Mouse (Mus musculus): ENCODE measurements around the gene Foxred1. TPM values are rescaled to one million over a fixed set of nuclear protein-coding genes. Genes with fewer than 3 reads are reported as not detected.

Foxred1 gene
- polyA plus RNA-seq, 1 experiment from 2014 or later = 37.0 TPM

- no peak overlapping the region for H3K4me2 ChIP-seq
- 0 out of 2 replicates have a peak, but pooled peaks cover 5% of the 10 kb centered on the region for H3K36me3 ChIP-seq
- no peaks in the 10 kb centered on the region for H3K9me3 ChIP-seq
- H3K27me3 ChIP-seq = no peaks in the 10 kb centered on the region
- H3K4me3 ChIP-seq = no peak overlapping the region
- no peak overlapping the region for H3K27ac ChIP-seq
- H3K4me1 ChIP-seq = no peaks in the 10 kb centered on the region
- no peak overlapping the region for H3K9ac ChIP-seq
- no peak for ATAC-seq (ENCODE audit: insufficient number of reproducible peaks, low FRiP score, low TSS enrichment, low read depth)
- 89% methylated on average over 11 of the region's 11 CpGs for WGBS
Measured at GRCm38 (mm10) chr9:35163011-35163690, 47.7 kb downstream of the Foxred1 start.

GRCm38 (mm10) chr9:35161721-35162120, 49.1 kb downstream of the Foxred1 start:
- WGBS = 88% methylated on average over 7 of the region's 7 CpGs

GRCm38 (mm10) chr9:35160662-35161061, 50.2 kb downstream of the Foxred1 start:
- no peak overlapping the region for H3K9ac ChIP-seq
- no peaks in the 10 kb centered on the region for H3K27me3 ChIP-seq
- 0 out of 2 replicates have a peak, but pooled peaks cover 5% of the 10 kb centered on the region for H3K36me3 ChIP-seq
- no peak for ATAC-seq (ENCODE audit: insufficient number of reproducible peaks, low FRiP score, low TSS enrichment, low read depth)
- 78% methylated on average over 2 of the region's 2 CpGs for WGBS
- H3K27ac ChIP-seq = no peak overlapping the region
- H3K9me3 ChIP-seq = no peaks in the 10 kb centered on the region
- peaks cover 13% of the 10 kb centered on the region for H3K4me1 ChIP-seq
- H3K4me3 ChIP-seq = no peak overlapping the region
- H3K4me2 ChIP-seq = no peak overlapping the region

More at GRCm38 (mm10) chr9:35161721-35162120, 49.1 kb downstream of the Foxred1 start:
- Histone ChIP-seq H3K9ac (no peak overlapping the region), H3K27ac (no peak overlapping the region), H3K4me1 (peaks cover 4% of the 10 kb centered on the region), H3K4me2 (no peak overlapping the region), H3K4me3 (no peak overlapping the region), H3K36me3 (0 out of 2 replicates have a peak, but pooled peaks cover 5% of the 10 kb centered on the region), H3K9me3 (no peaks in the 10 kb centered on the region), H3K27me3 (no peaks in the 10 kb centered on the region)
- no peak for ATAC-seq (ENCODE audit: insufficient number of reproducible peaks, low FRiP score, low TSS enrichment, low read depth)

GRCm38 (mm10) chr9:35158477-35158876, 52.4 kb downstream of the Foxred1 start:
- H3K4me1 ChIP-seq = peaks cover 13% of the 10 kb centered on the region
- H3K4me3 ChIP-seq = no peak overlapping the region
- WGBS = 79% methylated on average over 3 of the region's 3 CpGs
- H3K9me3 ChIP-seq = no peaks in the 10 kb centered on the region
- no peak for ATAC-seq (ENCODE audit: insufficient number of reproducible peaks, low FRiP score, low TSS enrichment, low read depth)
- H3K36me3 ChIP-seq = 0 out of 2 replicates have a peak, but pooled peaks cover 5% of the 10 kb centered on the region
- H3K27me3 ChIP-seq = no peaks in the 10 kb centered on the region
- H3K4me2 ChIP-seq = no peak overlapping the region
- no peak overlapping the region for H3K9ac ChIP-seq
- H3K27ac ChIP-seq = no peak overlapping the region

GRCm38 (mm10) chr9:35156862-35157261, 54.0 kb downstream of the Foxred1 start:
- no peaks in the 10 kb centered on the region for H3K36me3 ChIP-seq
- peaks cover 13% of the 10 kb centered on the region for H3K4me1 ChIP-seq
- H3K27me3 ChIP-seq = no peaks in the 10 kb centered on the region
- no peak overlapping the region for H3K4me2 ChIP-seq
- ATAC-seq (ENCODE audit: insufficient number of reproducible peaks, low FRiP score, low TSS enrichment, low read depth) = no peak
- 50% methylated on average over 4 of the region's 4 CpGs for WGBS
- H3K4me3 ChIP-seq = no peak overlapping the region
- peak overlapping the region; percentile 85 for H3K27ac ChIP-seq
- no peak overlapping the region for H3K9ac ChIP-seq
- H3K9me3 ChIP-seq = no peaks in the 10 kb centered on the region

- H3K36me3 ChIP-seq = no peaks in the 10 kb centered on the region
- peak; percentile 86 for ATAC-seq (ENCODE audit: insufficient number of reproducible peaks, low FRiP score, low TSS enrichment, low read depth)
Measured at GRCm38 (mm10) chr9:35156002-35156710, 54.7 kb downstream of the Foxred1 start.

More at GRCm38 (mm10) chr9:35156002-35156710, 54.7 kb downstream of the Foxred1 start:
- Histone ChIP-seq H3K27ac (peak overlapping the region; percentile 85), H3K4me1 (peaks cover 13% of the 10 kb centered on the region), H3K4me2 (no peak overlapping the region), H3K27me3 (no peaks in the 10 kb centered on the region), H3K9me3 (no peaks in the 10 kb centered on the region), H3K9ac (no peak overlapping the region), H3K4me3 (no peak overlapping the region)
- WGBS = 61% methylated on average over 5 of the region's 5 CpGs

Other genes with a start within 250 kb of the Foxred1 start
- gene St3gal4, start 91.8 kb downstream of the Foxred1 start, polyA plus RNA-seq (2015; fragmentation: Nextera tagmentation; extraction: Ambion mirVana) = 39.2 and 39.4 TPM in 2 replicates
- gene Dcps, start 35.0 kb downstream of the Foxred1 start, polyA plus RNA-seq (2015; fragmentation: Nextera tagmentation; extraction: Ambion mirVana) = 64.7 and 65.3 TPM in 2 replicates
- gene Srpr, start 10.9 kb downstream of the Foxred1 start, polyA plus RNA-seq (2015; fragmentation: Nextera tagmentation; extraction: Ambion mirVana) = 156 and 160 TPM in 2 replicates
- 10.3 and 11.6 TPM in 2 replicates for gene Tirap, start 10.8 kb downstream of the Foxred1 start, polyA plus RNA-seq (2015; fragmentation: Nextera tagmentation; extraction: Ambion mirVana)
- 38.5 and 38.9 TPM in 2 replicates for gene Fam118b, start 56.8 kb upstream of the Foxred1 start, polyA plus RNA-seq (2015; fragmentation: Nextera tagmentation; extraction: Ambion mirVana)
- gene Rpusd4, start 56.8 kb upstream of the Foxred1 start, polyA plus RNA-seq (2015; fragmentation: Nextera tagmentation; extraction: Ambion mirVana) = 24.1 and 26.0 TPM in 2 replicates
- 28.6 and 35.9 TPM in 2 replicates for gene Cdon, start 210.1 kb upstream of the Foxred1 start, polyA plus RNA-seq (2015; fragmentation: Nextera tagmentation; extraction: Ambion mirVana)

Data from limb, embryonic 15.5 days (tissue).